Mouse (Mus musculus): ENCODE data around the gene Nptxr. TPM values are rescaled to one million over a fixed set of nuclear protein-coding genes. Genes with fewer than 3 reads are reported as not detected.

The Nptxr gene
- polyA plus RNA-seq, 1 experiment from 2014 or later, result 9.0 TPM

GRCm38 (mm10) chr15:79830388-79830787 is 25.8 kb upstream of the Nptxr start:
- Histone ChIP-seq H3K4me2 (replicated peaks) (no peak overlapping the region), H3K9me3 (replicated peaks) (no peaks in the 10 kb centered on the region), H3K27me3 (no peaks in the 10 kb centered on the region), H3K4me1 (peaks cover 78% of the 10 kb centered on the region), H3K4me3 (replicated peaks) (no peak overlapping the region), H3K9ac (no peak overlapping the region), H3K36me3 (peaks cover 32% of the 10 kb centered on the region), H3K27ac (replicated peaks) (no peak overlapping the region)
- no peak for ATAC-seq (ENCODE audit: insufficient number of reproducible peaks, low FRiP score, low TSS enrichment, low read depth)
- WGBS, result 14% methylated on average over 4 of the region's 4 CpGs

GRCm38 (mm10) chr15:79829431-79829830 is 24.9 kb upstream of the Nptxr start:
- peaks cover 40% of the 10 kb centered on the region for H3K36me3 ChIP-seq
- no peak for ATAC-seq (ENCODE audit: insufficient number of reproducible peaks, low FRiP score, low TSS enrichment, low read depth)

GRCm38 (mm10) chr15:79828366-79829035 is 23.9 kb upstream of the Nptxr start:
- H3K27me3 ChIP-seq, result no peaks in the 10 kb centered on the region
- no peak for ATAC-seq (ENCODE audit: insufficient number of reproducible peaks, low FRiP score, low TSS enrichment, low read depth)
- H3K36me3 ChIP-seq, result peaks cover 40% of the 10 kb centered on the region
- no peak overlapping the region for H3K4me3 ChIP-seq (replicated peaks)
- H3K9ac ChIP-seq, result no peak overlapping the region
- WGBS, result 60% methylated on average over 46 of the region's 46 CpGs
- no peak overlapping the region for H3K27ac ChIP-seq (replicated peaks)
- H3K4me2 ChIP-seq (replicated peaks), result peak overlapping the region; percentile 24; the same call in 1 of the 2 replicates
- H3K9me3 ChIP-seq (replicated peaks), result no peaks in the 10 kb centered on the region
- peaks cover 80% of the 10 kb centered on the region for H3K4me1 ChIP-seq

More at GRCm38 (mm10) chr15:79829431-79829830, 24.9 kb upstream of the Nptxr start:
- H3K9ac ChIP-seq, result no peak overlapping the region
- no peaks in the 10 kb centered on the region for H3K9me3 ChIP-seq (replicated peaks)
- 79% methylated on average over 5 of the region's 5 CpGs for WGBS
- peaks cover 79% of the 10 kb centered on the region for H3K4me1 ChIP-seq
- no peak overlapping the region for H3K4me3 ChIP-seq (replicated peaks)
- H3K27ac ChIP-seq (replicated peaks), result no peak overlapping the region
- H3K27me3 ChIP-seq, result no peaks in the 10 kb centered on the region
- H3K4me2 ChIP-seq (replicated peaks), result no peak overlapping the region

GRCm38 (mm10) chr15:79827778-79828210 is 23.2 kb upstream of the Nptxr start:
- no peaks in the 10 kb centered on the region for H3K27me3 ChIP-seq
- H3K27ac ChIP-seq (replicated peaks), result no peak overlapping the region
- no peaks in the 10 kb centered on the region for H3K9me3 ChIP-seq (replicated peaks)
- WGBS, result 82% methylated on average over 11 of the region's 11 CpGs
- no peak overlapping the region for H3K9ac ChIP-seq
- no peak overlapping the region for H3K4me3 ChIP-seq (replicated peaks)
- peaks cover 75% of the 10 kb centered on the region for H3K4me1 ChIP-seq
- ATAC-seq (ENCODE audit: insufficient number of reproducible peaks, low FRiP score, low TSS enrichment, low read depth), result no peak
- H3K36me3 ChIP-seq, result peaks cover 46% of the 10 kb centered on the region
- no peak overlapping the region for H3K4me2 ChIP-seq (replicated peaks)

- H3K4me1 ChIP-seq, result peaks cover 70% of the 10 kb centered on the region
- 81% methylated on average over 14 of the region's 14 CpGs for WGBS
- no peaks in the 10 kb centered on the region for H3K27me3 ChIP-seq
- H3K4me2 ChIP-seq (replicated peaks), result no peak overlapping the region
- no peak overlapping the region for H3K9ac ChIP-seq
- peaks cover 42% of the 10 kb centered on the region for H3K36me3 ChIP-seq
- no peak for ATAC-seq (ENCODE audit: insufficient number of reproducible peaks, low FRiP score, low TSS enrichment, low read depth)
- no peaks in the 10 kb centered on the region for H3K9me3 ChIP-seq (replicated peaks)
- H3K27ac ChIP-seq (replicated peaks), result no peak overlapping the region
- no peak overlapping the region for H3K4me3 ChIP-seq (replicated peaks)
These were observed 22.7 kb upstream of the Nptxr start for GRCm38 (mm10) chr15:79827061-79827777.

- H3K27ac ChIP-seq (replicated peaks), result peak overlapping the region; percentile 5; the same call in 1 of the 2 replicates
- no peaks in the 10 kb centered on the region for H3K9me3 ChIP-seq (replicated peaks)
- ATAC-seq (ENCODE audit: insufficient number of reproducible peaks, low FRiP score, low TSS enrichment, low read depth), result no peak
- WGBS, result 83% methylated on average over 9 of the region's 9 CpGs
- H3K4me2 ChIP-seq (replicated peaks), result no peak overlapping the region
- H3K4me1 ChIP-seq, result peaks cover 61% of the 10 kb centered on the region
- H3K9ac ChIP-seq, result no peak overlapping the region
- no peak overlapping the region for H3K4me3 ChIP-seq (replicated peaks)
- H3K27me3 ChIP-seq, result no peaks in the 10 kb centered on the region
- H3K36me3 ChIP-seq, result peaks cover 42% of the 10 kb centered on the region
These were observed 21.8 kb upstream of the Nptxr start for GRCm38 (mm10) chr15:79826221-79826935.

- ATAC-seq (ENCODE audit: insufficient number of reproducible peaks, low FRiP score, low TSS enrichment, low read depth), result no peak
- 55% methylated on average over 14 of the region's 14 CpGs for WGBS
- peaks cover 42% of the 10 kb centered on the region for H3K36me3 ChIP-seq
- no peaks in the 10 kb centered on the region for H3K27me3 ChIP-seq
- no peak overlapping the region for H3K4me3 ChIP-seq (replicated peaks)
- H3K4me1 ChIP-seq, result peaks cover 57% of the 10 kb centered on the region
- no peak overlapping the region for H3K4me2 ChIP-seq (replicated peaks)
- no peak overlapping the region for H3K9ac ChIP-seq
- H3K27ac ChIP-seq (replicated peaks), result no peak overlapping the region
- no peaks in the 10 kb centered on the region for H3K9me3 ChIP-seq (replicated peaks)
These were observed 20.7 kb upstream of the Nptxr start for GRCm38 (mm10) chr15:79825146-79825825.

- no peaks in the 10 kb centered on the region for H3K27me3 ChIP-seq
- H3K27ac ChIP-seq (replicated peaks), result no peak overlapping the region
- H3K9ac ChIP-seq, result no peak overlapping the region
- H3K4me2 ChIP-seq (replicated peaks), result no peak overlapping the region
- no peak for ATAC-seq (ENCODE audit: insufficient number of reproducible peaks, low FRiP score, low TSS enrichment, low read depth)
- no peak overlapping the region for H3K4me3 ChIP-seq (replicated peaks)
- H3K36me3 ChIP-seq, result peaks cover 35% of the 10 kb centered on the region
- WGBS, result 64% methylated on average over 19 of the region's 19 CpGs
- H3K4me1 ChIP-seq, result peaks cover 42% of the 10 kb centered on the region
- no peaks in the 10 kb centered on the region for H3K9me3 ChIP-seq (replicated peaks)
These were observed 19.2 kb upstream of the Nptxr start for GRCm38 (mm10) chr15:79823588-79824280.

GRCm38 (mm10) chr15:79822265-79823199 is 18.0 kb upstream of the Nptxr start:
- H3K36me3 ChIP-seq, result peaks cover 23% of the 10 kb centered on the region
- H3K4me3 ChIP-seq (replicated peaks), result no peak overlapping the region
- no peak for ATAC-seq (ENCODE audit: insufficient number of reproducible peaks, low FRiP score, low TSS enrichment, low read depth)
- no peaks in the 10 kb centered on the region for H3K9me3 ChIP-seq (replicated peaks)
- no peak overlapping the region for H3K4me2 ChIP-seq (replicated peaks)
- H3K27ac ChIP-seq (replicated peaks), result no peak overlapping the region
- no peak overlapping the region for H3K9ac ChIP-seq
- peaks cover 30% of the 10 kb centered on the region for H3K4me1 ChIP-seq
- WGBS, result 60% methylated on average over 13 of the region's 13 CpGs
- H3K27me3 ChIP-seq, result no peaks in the 10 kb centered on the region

- no peaks in the 10 kb centered on the region for H3K9me3 ChIP-seq (replicated peaks)
- no peak overlapping the region for H3K27ac ChIP-seq (replicated peaks)
- peaks cover 7% of the 10 kb centered on the region; the same call in 1 of the 2 replicates for H3K36me3 ChIP-seq
- WGBS, result 81% methylated on average over 4 of the region's 4 CpGs
- no peaks in the 10 kb centered on the region for H3K4me1 ChIP-seq
- H3K9ac ChIP-seq, result no peak overlapping the region
- no peak overlapping the region for H3K4me3 ChIP-seq (replicated peaks)
- H3K4me2 ChIP-seq (replicated peaks), result no peak overlapping the region
- no peaks in the 10 kb centered on the region for H3K27me3 ChIP-seq
- no peak for ATAC-seq (ENCODE audit: insufficient number of reproducible peaks, low FRiP score, low TSS enrichment, low read depth)
These were observed 13.8 kb upstream of the Nptxr start for GRCm38 (mm10) chr15:79818325-79818724.
